Mouse (Mus musculus): ENCODE measurements around the gene Gtdc1. TPM values are rescaled to one million over a fixed set of nuclear protein-coding genes. Genes with fewer than 3 reads are reported as not detected.

The Gtdc1 gene
- total and polyA plus RNA-seq, 2 experiments from 2014 or later = 11.9 to 13.9 TPM

DNA sequence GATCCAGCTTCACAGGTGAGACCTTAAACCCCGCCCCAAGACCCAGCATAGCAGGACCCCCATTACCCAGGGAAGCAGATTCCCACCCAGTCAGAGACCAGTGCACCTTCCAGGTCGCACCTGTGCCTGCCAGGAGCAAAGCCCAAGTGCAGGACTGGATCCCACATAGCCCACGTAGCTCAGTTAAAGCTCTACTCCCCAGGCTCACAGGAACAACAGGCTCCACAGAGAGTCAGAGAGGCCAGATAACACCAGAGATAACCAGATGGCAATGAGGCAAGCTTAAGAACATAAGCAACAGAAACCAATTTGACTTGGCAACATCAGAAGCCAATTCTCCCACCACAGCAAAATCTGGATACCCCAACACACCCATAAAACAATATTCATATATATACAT lies 113.7 kb downstream of the Gtdc1 start:
- H3K4me3 ChIP-seq (ENCODE audit: low read depth, low read length) = no peak overlapping the region
- H3K9ac ChIP-seq (replicated peaks; ENCODE audit: low read depth, low read length) = no peak overlapping the region
- TF ChIP-seq CTCF (IDR thresholded peaks at IDR 0.05; ENCODE audit: low read depth) = no peak
- no peaks in the 10 kb centered on the region for H3K9me3 ChIP-seq (replicated peaks; ENCODE audit: control insufficient read depth, low read length)
- DNase-seq (ENCODE audit: low spot score) = no peak
- H3K27me3 ChIP-seq (ENCODE audit: control insufficient read depth, insufficient read depth, low read length) = no peaks in the 10 kb centered on the region
- H3K4me2 ChIP-seq (ENCODE audit: low read depth, low read length) = no peak overlapping the region
- no peaks in the 10 kb centered on the region for H3K36me3 ChIP-seq (replicated peaks; ENCODE audit: control insufficient read depth, insufficient read depth, low read length)
- H3K4me1 ChIP-seq (ENCODE audit: control insufficient read depth, insufficient read depth) = no peaks in the 10 kb centered on the region
- no peak overlapping the region for H3K27ac ChIP-seq (ENCODE audit: low read depth)
- WGBS = 61% methylated on average over 3 of the region's 3 CpGs
- no peak for ATAC-seq (ENCODE audit: insufficient read depth, low read depth)

DNA sequence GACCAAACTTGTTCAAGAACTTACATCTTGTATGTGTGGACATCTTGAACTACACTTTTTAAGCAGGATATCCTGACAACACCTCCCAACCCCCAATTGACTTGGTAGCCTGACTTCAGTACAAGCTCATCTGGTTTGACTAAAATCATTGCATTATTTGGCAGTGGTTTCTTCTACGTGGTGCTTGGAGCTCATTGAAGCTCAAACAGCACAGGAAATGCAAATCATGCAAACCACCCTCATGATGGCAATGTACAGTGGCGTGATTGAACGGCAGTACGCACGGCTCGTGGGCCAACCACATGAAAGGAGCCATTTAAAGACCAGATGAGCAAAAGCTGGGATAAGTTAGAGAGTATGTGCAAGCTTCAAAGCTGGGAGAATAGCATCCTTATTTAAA lies 123.0 kb downstream of the Gtdc1 start:
- Histone ChIP-seq H3K27me3 (ENCODE audit: control insufficient read depth, insufficient read depth, low read length) (no peaks in the 10 kb centered on the region), H3K4me2 (ENCODE audit: low read depth, low read length) (no peak overlapping the region), H3K4me1 (ENCODE audit: control insufficient read depth, insufficient read depth) (no peaks in the 10 kb centered on the region), H3K27ac (ENCODE audit: low read depth) (no peak overlapping the region), H3K9ac (replicated peaks; ENCODE audit: low read depth, low read length) (no peak overlapping the region), H3K9me3 (replicated peaks; ENCODE audit: control insufficient read depth, low read length) (no peaks in the 10 kb centered on the region), H3K4me3 (ENCODE audit: low read depth, low read length) (no peak overlapping the region), H3K36me3 (replicated peaks; ENCODE audit: control insufficient read depth, insufficient read depth, low read length) (no peaks in the 10 kb centered on the region)
- 83% methylated on average over 6 of the region's 6 CpGs for WGBS
- TF ChIP-seq CTCF (IDR thresholded peaks at IDR 0.05; ENCODE audit: low read depth) = no peak
- DNase-seq (ENCODE audit: low spot score) (no peak), ATAC-seq (ENCODE audit: insufficient read depth, low read depth) (no peak)

DNA sequence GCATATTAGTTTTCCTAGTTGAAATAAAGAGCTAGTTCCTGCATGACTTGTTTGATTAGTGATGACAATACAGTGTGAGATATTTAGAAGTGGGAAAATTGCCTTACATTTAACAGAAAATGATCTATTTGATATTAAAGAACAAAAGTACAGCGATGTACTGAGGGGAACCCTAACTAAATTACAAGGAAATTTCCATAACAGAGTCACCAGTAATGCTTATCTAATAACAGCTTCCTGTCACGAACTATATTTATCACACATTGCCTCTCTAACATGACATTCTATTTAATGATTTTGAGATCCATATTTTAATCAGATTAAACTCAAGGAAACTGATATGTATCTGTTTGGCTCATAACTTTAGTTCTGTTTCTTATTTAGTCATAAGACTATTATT lies 126.1 kb downstream of the Gtdc1 start:
- ATAC-seq (ENCODE audit: insufficient read depth, low read depth) (no peak), DNase-seq (ENCODE audit: low spot score) (no peak)
- no peaks in the 10 kb centered on the region for H3K9me3 ChIP-seq (replicated peaks; ENCODE audit: control insufficient read depth, low read length)
- no peak overlapping the region for H3K4me3 ChIP-seq (ENCODE audit: low read depth, low read length)
- H3K9ac ChIP-seq (replicated peaks; ENCODE audit: low read depth, low read length) = no peak overlapping the region
- no peaks in the 10 kb centered on the region for H3K36me3 ChIP-seq (replicated peaks; ENCODE audit: control insufficient read depth, insufficient read depth, low read length)
- 46% methylated on average over 2 of the region's 2 CpGs for WGBS
- no peaks in the 10 kb centered on the region for H3K27me3 ChIP-seq (ENCODE audit: control insufficient read depth, insufficient read depth, low read length)
- H3K4me1 ChIP-seq (ENCODE audit: control insufficient read depth, insufficient read depth) = no peaks in the 10 kb centered on the region
- no peak overlapping the region for H3K4me2 ChIP-seq (ENCODE audit: low read depth, low read length)
- no peak for TF ChIP-seq CTCF (IDR thresholded peaks at IDR 0.05; ENCODE audit: low read depth)
- H3K27ac ChIP-seq (ENCODE audit: low read depth) = no peak overlapping the region

DNA sequence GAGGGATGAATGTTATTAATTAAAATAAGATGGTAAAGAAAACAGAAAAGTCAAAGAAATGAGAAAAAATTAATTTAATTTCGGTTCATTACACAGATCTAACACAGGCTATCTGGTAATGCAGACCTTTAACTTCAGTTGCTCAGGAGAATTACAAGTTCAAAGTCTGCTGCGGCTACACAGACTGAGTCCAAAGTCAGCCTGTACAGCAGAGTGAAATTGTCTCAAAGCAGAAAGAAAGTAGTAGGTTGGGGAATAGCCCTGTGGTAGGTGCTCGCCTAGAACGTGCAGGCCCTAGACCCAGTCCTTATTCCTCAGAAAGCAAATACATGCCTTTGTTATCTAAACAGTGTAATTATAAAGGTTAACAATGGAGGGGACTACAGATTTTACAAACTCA lies 135.6 kb downstream of the Gtdc1 start:
- ATAC-seq (ENCODE audit: insufficient read depth, low read depth) = no peak
- no peaks in the 10 kb centered on the region for H3K36me3 ChIP-seq (replicated peaks; ENCODE audit: control insufficient read depth, insufficient read depth, low read length)
- no peak overlapping the region for H3K4me2 ChIP-seq (ENCODE audit: low read depth, low read length)
- WGBS = 84% methylated on average over 4 of the region's 4 CpGs
- TF ChIP-seq CTCF (IDR thresholded peaks at IDR 0.05; ENCODE audit: low read depth) (no peak), EP300 (IDR thresholded peaks at IDR 0.05; ENCODE audit: low read depth) (no peak)
- H3K27me3 ChIP-seq (ENCODE audit: control insufficient read depth, insufficient read depth, low read length) = no peaks in the 10 kb centered on the region
- DNase-seq (ENCODE audit: low spot score) = no peak
- H3K4me1 ChIP-seq (ENCODE audit: control insufficient read depth, insufficient read depth) = no peaks in the 10 kb centered on the region
- no peak overlapping the region for H3K9ac ChIP-seq (replicated peaks; ENCODE audit: low read depth, low read length)
- H3K4me3 ChIP-seq (ENCODE audit: low read depth, low read length) = no peak overlapping the region
- no peaks in the 10 kb centered on the region for H3K9me3 ChIP-seq (replicated peaks; ENCODE audit: control insufficient read depth, low read length)
- H3K27ac ChIP-seq (ENCODE audit: low read depth) = no peak overlapping the region

DNA sequence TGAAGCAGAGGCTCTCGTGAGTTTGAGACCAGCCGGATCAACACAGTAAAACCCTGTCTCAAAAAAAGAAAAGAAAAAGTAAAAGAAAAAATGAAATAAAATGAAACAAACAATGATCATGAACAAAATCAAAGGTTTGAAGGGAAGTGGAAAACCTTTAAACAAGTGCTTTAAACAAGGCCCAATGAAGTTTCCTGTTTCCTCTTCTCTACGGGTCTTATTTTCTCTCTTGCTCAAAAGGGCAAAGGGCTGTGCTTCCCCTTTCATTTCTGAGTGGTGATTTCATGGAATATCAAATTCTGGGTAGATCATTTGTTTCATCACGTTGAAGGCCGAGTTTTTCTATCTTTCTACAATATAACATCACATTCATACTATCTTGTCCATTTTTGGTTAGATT lies 136.3 kb downstream of the Gtdc1 start:
- ATAC-seq (ENCODE audit: insufficient read depth, low read depth) (no peak), DNase-seq (ENCODE audit: low spot score) (no peak)
- no peak for TF ChIP-seq EP300 (IDR thresholded peaks at IDR 0.05; ENCODE audit: low read depth)
- no peak for TF ChIP-seq CTCF (IDR thresholded peaks at IDR 0.05; ENCODE audit: low read depth)
- 81% methylated on average over 5 of the region's 5 CpGs for WGBS
- H3K4me3 ChIP-seq (ENCODE audit: low read depth, low read length) = no peak overlapping the region
- no peak overlapping the region for H3K4me2 ChIP-seq (ENCODE audit: low read depth, low read length)
- H3K36me3 ChIP-seq (replicated peaks; ENCODE audit: control insufficient read depth, insufficient read depth, low read length) = no peaks in the 10 kb centered on the region
- H3K27me3 ChIP-seq (ENCODE audit: control insufficient read depth, insufficient read depth, low read length) = no peaks in the 10 kb centered on the region
- no peaks in the 10 kb centered on the region for H3K4me1 ChIP-seq (ENCODE audit: control insufficient read depth, insufficient read depth)
- no peak overlapping the region for H3K27ac ChIP-seq (ENCODE audit: low read depth)
- no peak overlapping the region for H3K9ac ChIP-seq (replicated peaks; ENCODE audit: low read depth, low read length)
- H3K9me3 ChIP-seq (replicated peaks; ENCODE audit: control insufficient read depth, low read length) = no peaks in the 10 kb centered on the region

DNA sequence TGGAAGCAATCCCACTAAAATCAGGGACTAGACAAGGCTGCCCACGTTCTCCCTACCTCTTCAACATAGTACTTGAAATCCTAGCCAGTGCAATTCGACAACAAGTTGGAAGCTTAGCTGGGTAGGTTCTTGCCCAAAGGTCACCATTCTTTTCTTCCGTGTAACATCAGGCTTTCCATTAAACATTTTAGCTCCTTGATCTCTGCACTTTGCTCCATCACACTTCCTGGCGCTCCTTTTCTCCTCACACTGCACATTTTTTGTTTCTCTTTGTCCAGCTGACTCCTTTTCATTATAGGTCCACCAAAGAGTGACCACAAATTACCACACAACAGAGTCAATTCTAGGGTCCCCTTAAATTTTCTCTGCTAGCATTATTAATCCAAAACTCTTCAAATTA lies 144.7 kb downstream of the Gtdc1 start:
- TF ChIP-seq CTCF (IDR thresholded peaks at IDR 0.05; ENCODE audit: low read depth) (no peak), EP300 (IDR thresholded peaks at IDR 0.05; ENCODE audit: low read depth) (no peak)
- H3K4me1 ChIP-seq (ENCODE audit: control insufficient read depth, insufficient read depth) = no peaks in the 10 kb centered on the region
- H3K36me3 ChIP-seq (replicated peaks; ENCODE audit: control insufficient read depth, insufficient read depth, low read length) = no peaks in the 10 kb centered on the region
- no peak overlapping the region for H3K4me3 ChIP-seq (ENCODE audit: low read depth, low read length)
- no peak overlapping the region for H3K4me2 ChIP-seq (ENCODE audit: low read depth, low read length)
- no peaks in the 10 kb centered on the region; the same call in 1 of the 2 replicates for H3K9me3 ChIP-seq (replicated peaks; ENCODE audit: control insufficient read depth, low read length)
- DNase-seq (ENCODE audit: low spot score) = no peak
- WGBS = 91% methylated on average over 4 of the region's 4 CpGs
- no peaks in the 10 kb centered on the region for H3K27me3 ChIP-seq (ENCODE audit: control insufficient read depth, insufficient read depth, low read length)
- ATAC-seq (ENCODE audit: insufficient read depth, low read depth) = no peak
- no peak overlapping the region for H3K27ac ChIP-seq (ENCODE audit: low read depth)
- H3K9ac ChIP-seq (replicated peaks; ENCODE audit: low read depth, low read length) = no peak overlapping the region

Measured in heart, postnatal 0 days (tissue).